Mouse (Mus musculus) neural tube, embryonic 15.5 days (tissue): Measurements from ENCODE around the gene Hoxb6. TPM values are rescaled to one million over a fixed set of nuclear protein-coding genes. Genes with fewer than 3 reads are reported as not detected.

ENCODE experiments used
- ATAC-seq: fragments of 200-750 bp; cut with Nextera tagmentation; 2 replicates; pipeline ENCODE4 v1.8.0; 2017; ENCODE audit warnings: mild to moderate bottlenecking, moderate TSS enrichment, moderate library complexity; ENCODE audit not compliant: low FRiP score
- H3K27ac ChIP-seq: fragments of 300-500 bp; sonication (generic); replicated peaks from 2 replicates; pipeline ENCODE4 v1.5.1; 2015; ENCODE audit warnings: mild to moderate bottlenecking, inconsistent platforms
- H3K27me3 ChIP-seq: fragments of 300-500 bp; sonication (generic); replicated peaks from 2 replicates; pipeline ENCODE4 v1.6.1; 2015; ENCODE audit warnings: inconsistent platforms
- H3K36me3 ChIP-seq: fragments of 300-500 bp; sonication (generic); 2 replicates; pipeline ENCODE4 v1.6.1; 2015; ENCODE audit warnings: inconsistent platforms
- H3K4me1 ChIP-seq: fragments of 300-500 bp; sonication (generic); 2 replicates; pipeline ENCODE4 v1.6.1; 2015; ENCODE audit warnings: inconsistent platforms
- H3K4me2 ChIP-seq: fragments of 300-500 bp; sonication (generic); 2 replicates; pipeline ENCODE4 v1.6.1; 2015; ENCODE audit warnings: inconsistent platforms, mild to moderate bottlenecking, moderate library complexity
- H3K4me3 ChIP-seq: fragments of 300-500 bp; sonication (generic); replicated peaks from 2 replicates; pipeline ENCODE4 v1.5.1; 2015; ENCODE audit warnings: mild to moderate bottlenecking, inconsistent platforms
- H3K9ac ChIP-seq: fragments of 300-500 bp; sonication (generic); replicated peaks from 2 replicates; pipeline ENCODE4 v1.6.1; 2015; ENCODE audit warnings: mild to moderate bottlenecking, inconsistent platforms
- H3K9me3 ChIP-seq: fragments of 300-500 bp; sonication (generic); replicated peaks from 2 replicates; pipeline ENCODE4 v1.6.1; 2016; ENCODE audit warnings: inconsistent platforms
- WGBS: fragments of 180-500 bp; shearing (Covaris S2); methylation state at CpG from one replicate; pipeline ENCODE4 v1.1.7; 2015; ENCODE audit warnings: mixed read lengths; 5-methylcytosine and 5-hydroxymethylcytosine counted together
- polyA plus RNA-seq: library from polyadenylated mRNA; unstranded; fragments of >200 nt; fragmentation: Nextera tagmentation; extraction: Ambion mirVana; gene quantifications from 2 replicates; pipeline ENCODE4 v1.2.1, GENCODE M21; 2015

The Hoxb6 gene
- polyA plus RNA-seq, 1 experiment from 2014 or later, result 135 TPM

DNA sequence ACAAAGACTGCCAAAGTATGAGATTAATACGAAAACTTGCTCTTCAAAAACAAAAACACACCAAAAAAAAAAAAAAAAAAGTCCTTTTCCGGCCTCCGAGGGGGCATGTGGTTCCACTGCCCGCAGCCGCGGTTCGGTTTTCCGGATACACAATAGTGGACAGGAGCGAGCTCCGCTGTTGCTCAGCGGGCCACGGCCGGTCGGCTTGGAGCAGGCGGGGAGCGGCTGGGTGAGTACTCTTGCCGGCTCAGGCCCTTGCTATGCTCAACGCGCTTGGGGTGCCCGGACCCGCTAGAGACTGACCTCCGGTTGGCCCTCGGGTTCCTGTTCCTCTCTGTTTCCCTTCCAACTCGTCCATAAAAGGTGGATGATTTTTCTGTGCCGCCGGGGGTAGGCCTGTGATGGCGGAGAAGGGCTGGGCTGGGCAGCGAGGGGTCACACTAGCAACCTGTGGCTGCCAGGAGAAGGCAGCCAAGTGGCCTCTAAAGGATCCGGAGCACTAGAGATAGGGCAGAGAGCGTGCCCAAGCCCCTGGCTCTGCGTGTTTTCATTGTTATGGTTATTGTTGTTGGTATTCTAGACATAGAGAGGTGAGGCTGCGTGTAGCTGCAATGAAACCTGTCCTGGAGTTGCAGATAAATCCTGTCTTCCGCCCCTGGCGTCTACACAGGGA is 22.5 kb downstream of the Hoxb6 start:
- 2% methylated on average over 34 of the region's 34 CpGs for WGBS
- H3K9ac ChIP-seq, result peak overlapping the region; percentile 83
- H3K4me1 ChIP-seq, result peaks cover 88% of the 10 kb centered on the region
- H3K36me3 ChIP-seq, result no peaks in the 10 kb centered on the region
- H3K27ac ChIP-seq, result peak overlapping the region; percentile 99
- peak overlapping the region; percentile 87 for H3K4me2 ChIP-seq
- ATAC-seq, result no peak
- peak overlapping the region; percentile 60 for H3K4me3 ChIP-seq
- no peaks in the 10 kb centered on the region for H3K9me3 ChIP-seq
- no peaks in the 10 kb centered on the region for H3K27me3 ChIP-seq

GRCm38 (mm10) chr11:96315344-96315681 is 23.0 kb downstream of the Hoxb6 start:
- no peaks in the 10 kb centered on the region for H3K9me3 ChIP-seq
- peak overlapping the region; percentile 87 for H3K4me2 ChIP-seq
- no peak for ATAC-seq
- H3K27ac ChIP-seq, result peak overlapping the region; percentile 99
- WGBS, result 10% methylated on average over 5 of the region's 5 CpGs
- H3K4me1 ChIP-seq, result peaks cover 88% of the 10 kb centered on the region
- no peaks in the 10 kb centered on the region for H3K27me3 ChIP-seq
- peak overlapping the region; percentile 83 for H3K9ac ChIP-seq
- H3K4me3 ChIP-seq, result peak overlapping the region; percentile 60
- no peaks in the 10 kb centered on the region for H3K36me3 ChIP-seq

- peak overlapping the region; percentile 87 for H3K4me2 ChIP-seq
- peak overlapping the region; percentile 99 for H3K27ac ChIP-seq
These were observed 24.7 kb downstream of the Hoxb6 start for GRCm38 (mm10) chr11:96316696-96317607.

DNA sequence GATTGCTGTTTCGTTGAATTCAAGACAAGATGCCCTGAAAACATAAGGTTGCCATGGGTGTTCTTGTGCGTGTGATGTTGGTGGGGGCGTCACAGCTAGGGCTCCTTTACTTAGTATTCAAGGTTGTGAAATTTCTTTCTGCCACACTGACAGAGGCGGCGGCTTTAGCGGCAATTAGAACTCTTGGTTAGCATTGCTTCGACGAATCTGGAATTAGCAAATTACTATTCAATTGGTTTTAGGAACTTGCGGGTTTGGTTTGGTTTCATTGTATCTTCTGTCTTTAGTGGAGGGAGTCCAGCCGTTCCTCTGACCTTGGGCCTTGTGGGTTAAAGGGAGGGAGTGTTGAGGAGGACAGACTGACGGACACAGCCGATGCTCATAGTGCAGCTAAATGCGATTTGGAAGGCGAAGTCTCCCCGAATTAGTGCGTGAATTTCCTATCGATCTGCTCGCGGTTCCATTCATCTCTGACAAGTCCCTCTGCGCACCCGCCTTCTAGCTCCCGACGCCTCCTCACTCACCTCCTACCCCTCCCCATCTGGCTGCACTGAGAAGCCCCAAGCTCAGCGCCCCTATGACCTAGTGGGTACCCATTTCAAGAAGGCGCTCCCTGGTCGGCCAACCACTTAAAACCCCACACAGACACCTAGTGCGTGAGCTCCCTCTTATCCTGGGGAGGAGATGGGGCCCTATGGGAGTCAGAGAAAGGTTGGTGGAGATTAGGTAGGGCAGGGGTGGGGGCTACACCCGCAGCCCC is 25.5 kb downstream of the Hoxb6 start, which contains the start of gene Hoxb4:
Hoxb4 (plus strand) TSS at position 660 of the 760 bp plus-strand sequence.
- Histone ChIP-seq H3K4me1 (peaks cover 84% of the 10 kb centered on the region), H3K9ac (peak within 1 kb of the TSS; percentile 78), H3K36me3 (no peaks in the 10 kb centered on the region), H3K27ac (peak within 1 kb of the TSS; percentile 99), H3K27me3 (no peaks in the 10 kb centered on the region), H3K4me2 (peak within 1 kb of the TSS; percentile 87), H3K4me3 (peak within 1 kb of the TSS; percentile 60), H3K9me3 (no peaks in the 10 kb centered on the region)
- ATAC-seq, result peak; percentile 30; the same call in 1 of the 2 replicates
- WGBS, result 3% methylated on average over 28 of the region's 28 CpGs

More at GRCm38 (mm10) chr11:96316696-96317607, 24.7 kb downstream of the Hoxb6 start:
- WGBS, result 10% methylated on average over 18 of the region's 18 CpGs
- no peaks in the 10 kb centered on the region for H3K36me3 ChIP-seq
- peak overlapping the region; percentile 83 for H3K9ac ChIP-seq
- no peaks in the 10 kb centered on the region for H3K9me3 ChIP-seq
- no peak for ATAC-seq
- H3K4me1 ChIP-seq, result peaks cover 84% of the 10 kb centered on the region
- H3K27me3 ChIP-seq, result no peaks in the 10 kb centered on the region
- peak overlapping the region; percentile 60 for H3K4me3 ChIP-seq

- ATAC-seq, result peak; percentile 68
- Histone ChIP-seq H3K9me3 (no peaks in the 10 kb centered on the region), H3K27ac (peak overlapping the region; percentile 99), H3K36me3 (no peaks in the 10 kb centered on the region), H3K27me3 (no peaks in the 10 kb centered on the region), H3K9ac (peak overlapping the region; percentile 78), H3K4me2 (peak overlapping the region; percentile 87), H3K4me1 (peaks cover 84% of the 10 kb centered on the region), H3K4me3 (peak overlapping the region; percentile 60)
- under 1% methylated on average over 45 of the region's 45 CpGs for WGBS
These were observed 26.2 kb downstream of the Hoxb6 start for GRCm38 (mm10) chr11:96318368-96319070.

GRCm38 (mm10) chr11:96319071-96319902 is 27.0 kb downstream of the Hoxb6 start:
- H3K4me3 ChIP-seq, result peak overlapping the region; percentile 60
- H3K9me3 ChIP-seq, result no peaks in the 10 kb centered on the region
- H3K27me3 ChIP-seq, result no peaks in the 10 kb centered on the region
- under 1% methylated on average over 32 of the region's 34 CpGs for WGBS
- peak overlapping the region; percentile 78 for H3K9ac ChIP-seq
- H3K27ac ChIP-seq, result peak overlapping the region; percentile 99
- peak; percentile 79 for ATAC-seq
- H3K4me1 ChIP-seq, result peaks cover 84% of the 10 kb centered on the region
- H3K36me3 ChIP-seq, result no peaks in the 10 kb centered on the region
- H3K4me2 ChIP-seq, result peak overlapping the region; percentile 87

DNA sequence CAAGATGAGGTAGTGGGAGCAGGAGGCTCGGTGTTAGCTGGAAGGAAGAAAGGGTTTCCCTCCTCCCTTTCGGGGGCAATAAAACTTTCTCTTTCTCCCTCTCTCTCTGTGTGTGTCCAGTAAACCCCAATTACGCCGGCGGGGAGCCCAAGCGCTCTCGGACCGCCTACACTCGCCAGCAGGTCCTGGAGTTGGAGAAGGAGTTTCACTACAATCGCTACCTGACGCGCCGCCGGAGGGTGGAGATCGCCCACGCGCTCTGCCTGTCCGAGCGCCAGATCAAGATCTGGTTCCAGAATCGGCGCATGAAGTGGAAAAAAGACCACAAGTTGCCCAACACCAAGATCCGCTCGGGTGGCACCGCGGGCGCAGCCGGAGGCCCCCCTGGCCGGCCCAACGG is 27.6 kb downstream of the Hoxb6 start:
- H3K27ac ChIP-seq, result peak overlapping the region; percentile 99
- ATAC-seq, result peak; percentile 1

DNA sequence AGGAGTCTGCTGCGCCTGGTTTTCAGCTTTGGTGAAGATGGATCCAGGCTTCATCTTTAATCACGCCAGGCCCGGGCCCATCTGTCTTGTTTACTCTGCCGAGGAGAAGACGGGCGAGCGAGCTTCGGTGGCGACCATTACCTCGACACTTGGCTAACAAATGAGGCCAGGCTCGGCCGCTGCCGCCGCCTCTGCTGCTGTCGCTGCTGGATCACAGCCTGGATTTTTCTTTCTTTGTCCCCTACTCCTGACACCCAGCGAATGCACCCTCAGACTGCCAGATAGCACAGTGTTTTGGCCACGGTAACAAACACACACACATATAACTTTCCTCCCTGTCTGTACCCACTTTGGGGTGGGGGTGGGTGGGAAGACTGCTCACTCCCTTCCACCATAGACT is 28.4 kb downstream of the Hoxb6 start:
- peak overlapping the region; percentile 87 for H3K4me2 ChIP-seq
- 8% methylated on average over 17 of the region's 17 CpGs for WGBS
- H3K36me3 ChIP-seq, result no peaks in the 10 kb centered on the region
- peak overlapping the region; percentile 99 for H3K27ac ChIP-seq
- no peaks in the 10 kb centered on the region for H3K9me3 ChIP-seq
- H3K27me3 ChIP-seq, result no peaks in the 10 kb centered on the region
- peak overlapping the region; percentile 60 for H3K4me3 ChIP-seq
- ATAC-seq, result no peak
- peaks cover 82% of the 10 kb centered on the region for H3K4me1 ChIP-seq
- H3K9ac ChIP-seq, result peak overlapping the region; percentile 78

More for the DNA sequence above, 27.6 kb downstream of the Hoxb6 start:
- Histone ChIP-seq H3K4me2 (peak overlapping the region; percentile 87), H3K27me3 (no peaks in the 10 kb centered on the region), H3K36me3 (no peaks in the 10 kb centered on the region), H3K4me3 (peak overlapping the region; percentile 60), H3K9ac (peak overlapping the region; percentile 78), H3K4me1 (peaks cover 82% of the 10 kb centered on the region), H3K9me3 (no peaks in the 10 kb centered on the region)
- WGBS, result 1% methylated on average over 29 of the region's 29 CpGs

DNA sequence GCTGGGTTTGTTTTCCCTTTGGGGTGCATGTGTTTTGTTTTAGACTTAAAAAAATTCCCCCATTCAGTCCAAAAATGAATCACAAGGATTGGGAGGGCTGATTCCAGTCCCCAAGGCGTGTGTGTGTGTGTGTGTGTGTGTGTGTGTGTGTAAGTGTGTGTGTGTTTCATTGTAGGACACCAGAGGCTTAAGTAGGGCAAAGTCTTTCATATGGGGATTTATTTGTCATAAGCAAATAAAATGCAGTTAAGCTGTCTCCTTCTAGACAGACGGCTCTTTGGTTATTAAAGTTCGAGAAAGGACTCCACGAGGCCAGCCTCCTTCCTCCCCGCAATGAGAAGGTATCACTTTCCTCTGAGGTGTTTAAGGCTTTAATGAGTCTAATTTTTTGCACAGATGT is 29.6 kb downstream of the Hoxb6 start:
- WGBS, result 1% methylated on average over 5 of the region's 5 CpGs
- H3K36me3 ChIP-seq, result no peaks in the 10 kb centered on the region
- peak overlapping the region; percentile 60 for H3K4me3 ChIP-seq
- no peaks in the 10 kb centered on the region for H3K27me3 ChIP-seq
- no peak for ATAC-seq
- peak overlapping the region; percentile 87 for H3K4me2 ChIP-seq
- peaks cover 83% of the 10 kb centered on the region for H3K4me1 ChIP-seq
- H3K27ac ChIP-seq, result peak overlapping the region; percentile 99
- no peaks in the 10 kb centered on the region for H3K9me3 ChIP-seq
- peak overlapping the region; percentile 78 for H3K9ac ChIP-seq

DNA sequence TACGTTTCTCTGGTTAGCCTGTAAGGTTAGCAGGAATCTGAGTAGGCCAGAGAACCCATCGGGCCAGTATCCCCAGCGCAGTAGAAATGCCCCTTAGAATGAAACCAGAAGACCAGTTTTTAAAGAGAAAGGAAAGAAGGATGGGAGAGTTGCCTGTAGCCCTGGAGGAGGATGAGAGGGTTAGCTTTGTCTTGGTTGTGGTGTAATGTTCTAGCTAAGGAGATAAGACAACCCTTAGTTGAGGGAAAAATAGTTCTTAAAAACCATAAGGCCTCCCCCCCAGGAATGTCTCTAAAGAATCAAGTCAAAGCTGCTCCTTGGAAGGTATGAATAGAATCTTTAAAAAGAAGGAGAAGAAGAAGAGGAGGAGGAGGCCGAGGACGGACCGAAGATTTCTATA is 30.5 kb downstream of the Hoxb6 start:
- no peak for ATAC-seq
- peak overlapping the region; percentile 78 for H3K9ac ChIP-seq
- peak overlapping the region; percentile 87 for H3K4me2 ChIP-seq
- peak overlapping the region; percentile 60 for H3K4me3 ChIP-seq
- H3K27ac ChIP-seq, result peak overlapping the region; percentile 99
- WGBS, result 10% methylated on average over 6 of the region's 6 CpGs
- no peaks in the 10 kb centered on the region for H3K9me3 ChIP-seq
- H3K4me1 ChIP-seq, result peaks cover 86% of the 10 kb centered on the region
- no peaks in the 10 kb centered on the region for H3K27me3 ChIP-seq
- no peaks in the 10 kb centered on the region for H3K36me3 ChIP-seq
